Mouse (Mus musculus) G1E (cell line): ENCODE results near the gene Dirc2. TPM values are rescaled to one million over a fixed set of nuclear protein-coding genes. Genes with fewer than 3 reads are reported as not detected.

Source experiments
- ATAC-seq: 2 replicates; pipeline ENCODE4 v1.8.0; 2016; ENCODE audit warnings: mild to moderate bottlenecking; ENCODE audit not compliant: insufficient number of reproducible peaks, poor library complexity, low FRiP score, severe bottlenecking; ENCODE audit errors: extremely low read depth
- DNase-seq: peaks from one replicate; pipeline ENCODE4 v3.0.0; 2012; ENCODE audit warnings: low spot score
- H3K27me3 ChIP-seq: 2 replicates; pipeline ENCODE4 v1.6.1; 2012; ENCODE audit warnings: mild to moderate bottlenecking, low read length, inconsistent platforms; ENCODE audit not compliant: insufficient read depth
- H3K36me3 ChIP-seq: replicated peaks from 2 replicates; pipeline ENCODE3; 2012; ENCODE audit warnings: mild to moderate bottlenecking, inconsistent platforms
- H3K4me1 ChIP-seq: 2 replicates; pipeline ENCODE4 v1.6.1; 2012; ENCODE audit warnings: low read depth, low read length, inconsistent platforms, mixed read lengths; ENCODE audit not compliant: insufficient read depth
- H3K4me3 ChIP-seq: 2 replicates; pipeline ENCODE4 v1.5.1; 2012; ENCODE audit warnings: low read depth, mild to moderate bottlenecking, inconsistent platforms, low read length, moderate library complexity, mixed read lengths
- H3K9me3 ChIP-seq: replicated peaks from 2 replicates; pipeline ENCODE4 v1.6.1; 2012; ENCODE audit warnings: inconsistent platforms
- CTCF ChIP-seq: IDR thresholded peaks from 2 replicates; pipeline ENCODE4 v1.5.1; 2012; ENCODE audit warnings: low read depth, low read length, inconsistent platforms, mixed read lengths
- GATA1 ChIP-seq: IDR thresholded peaks from 2 replicates; pipeline ENCODE4 v1.6.1; 2012; ENCODE audit warnings: borderline replicate concordance, low read length, inconsistent platforms, mixed read lengths
- GATA2 ChIP-seq: IDR thresholded peaks from 2 replicates; pipeline ENCODE4 v1.6.1; 2012; ENCODE audit warnings: low read depth, low read length, inconsistent platforms, borderline replicate concordance
- POLR2AphosphoS5 ChIP-seq: IDR thresholded peaks from 2 replicates; pipeline ENCODE4 v1.6.1; 2012; ENCODE audit warnings: low read depth, low read length, inconsistent platforms; ENCODE audit not compliant: insufficient replicate concordance
- TAL1 ChIP-seq: conservative IDR thresholded peaks from 2 replicates; pipeline ENCODE4 v1.6.1; 2012; ENCODE audit warnings: low read depth, low read length, inconsistent platforms, mixed read lengths
- polyA plus RNA-seq: library from polyadenylated mRNA; stranded (reverse); fragments of >175 nt; gene quantifications from 2 replicates; pipeline ENCODE4 v1.2.3, GENCODE M21; 2012
- total RNA-seq, 2 experiments: library from RNA; stranded (forward) in 1 of 2; stranded (reverse) in 1 of 2; fragments of 200-1000 nt in 1 of 2; fragments of >200 nt in 1 of 2; fragmentation: Nextera tagmentation in 1 of 2; gene quantifications; 2 replicates each; pipeline ENCODE4 v1.2.3; 2014 to 2017

Gene Dirc2
- total and polyA plus RNA-seq, 3 experiments, result 3.3 to 23.5 (median 14.2) TPM

- TF ChIP-seq GATA1 (no peak), POLR2AphosphoS5 (no peak), GATA2 (no peak), TAL1 (no peak), CTCF (no peak)
- H3K36me3 ChIP-seq, result peaks cover 61% of the 10 kb centered on the region
- H3K9me3 ChIP-seq, result no peaks in the 10 kb centered on the region
- no peak overlapping the region for H3K4me3 ChIP-seq
- no peaks in the 10 kb centered on the region for H3K27me3 ChIP-seq
- DNase-seq (no peak), ATAC-seq (no peak)
- peaks cover 9% of the 10 kb centered on the region; the same call in 1 of the 2 replicates for H3K4me1 ChIP-seq
These were observed 20.9 kb downstream of the Dirc2 start for GRCm38 (mm10) chr16:35748237-35748603.

DNA sequence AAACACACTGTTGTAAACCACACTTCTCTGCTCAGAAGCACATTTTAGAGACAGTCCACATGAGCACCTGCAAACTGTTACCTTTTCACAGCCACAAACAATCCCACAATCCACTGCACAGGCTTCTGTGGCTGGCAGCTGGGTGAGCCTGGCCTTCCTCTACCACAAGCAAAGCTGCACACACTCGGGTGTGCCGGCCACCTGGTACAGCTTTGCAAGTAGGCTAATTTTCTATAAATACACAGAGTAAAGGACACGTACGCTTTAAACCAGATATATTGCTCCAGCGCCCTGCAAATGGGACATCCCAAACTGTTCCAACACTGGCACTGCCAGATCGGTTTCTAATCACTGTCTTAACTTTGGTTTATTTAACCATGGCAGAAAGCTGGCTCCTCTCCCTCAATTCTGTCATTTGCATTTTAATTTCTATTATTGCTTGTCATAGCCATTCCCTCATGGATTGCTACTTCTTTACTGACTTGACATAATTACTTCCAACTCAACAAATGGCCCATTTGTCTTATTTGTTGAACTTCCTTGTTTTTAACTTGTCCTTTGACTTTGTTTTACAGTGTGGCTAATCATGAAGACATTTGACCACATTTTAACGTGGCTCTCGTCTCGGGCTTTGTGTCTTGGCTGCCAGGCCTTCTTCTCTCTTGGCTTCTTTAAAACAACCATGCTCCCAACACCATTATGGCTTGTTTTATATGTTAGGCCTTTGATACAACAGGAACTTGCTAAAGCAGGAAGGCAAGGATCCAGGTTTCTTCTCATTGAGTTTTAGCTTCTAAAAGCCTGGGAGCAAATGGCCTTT lies 21.5 kb downstream of the Dirc2 start:
- Histone ChIP-seq H3K27me3 (no peaks in the 10 kb centered on the region), H3K36me3 (peaks cover 66% of the 10 kb centered on the region), H3K4me1 (peaks cover 9% of the 10 kb centered on the region; the same call in 1 of the 2 replicates), H3K9me3 (no peaks in the 10 kb centered on the region), H3K4me3 (no peak overlapping the region)
- no peak for ATAC-seq
- DNase-seq, result no peak
- TF ChIP-seq GATA1 (no peak), POLR2AphosphoS5 (no peak), GATA2 (no peak), CTCF (no peak), TAL1 (no peak)

GRCm38 (mm10) chr16:35742251-35742937 lies 26.8 kb downstream of the Dirc2 start:
- Histone ChIP-seq H3K9me3 (no peaks in the 10 kb centered on the region), H3K4me3 (no peak overlapping the region), H3K36me3 (peaks cover 67% of the 10 kb centered on the region), H3K27me3 (no peaks in the 10 kb centered on the region), H3K4me1 (peaks cover 32% of the 10 kb centered on the region)
- ATAC-seq (no peak), DNase-seq (no peak)
- TF ChIP-seq POLR2AphosphoS5 (no peak), TAL1 (no peak), GATA1 (no peak), CTCF (no peak), GATA2 (no peak)

DNA sequence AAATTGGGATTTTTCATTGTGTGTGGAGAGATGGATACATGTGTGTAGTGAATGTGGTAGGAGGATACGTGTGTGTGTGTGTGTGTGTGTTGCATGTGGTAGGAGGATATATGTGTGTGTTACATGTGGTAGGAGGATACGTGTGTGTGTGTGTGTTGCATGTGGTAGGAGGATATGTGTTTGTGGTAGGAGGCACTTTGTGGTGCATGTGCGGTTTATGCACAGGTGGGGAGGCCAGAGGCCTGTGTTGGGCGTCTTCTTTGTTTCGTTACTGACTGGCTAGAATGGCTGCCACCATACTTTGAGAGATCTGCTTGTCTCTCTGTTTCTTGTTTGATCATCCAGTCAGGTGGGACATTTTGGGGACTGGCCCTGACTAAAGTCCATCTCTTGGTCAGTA lies 27.5 kb downstream of the Dirc2 start:
- Histone ChIP-seq H3K36me3 (peaks cover 65% of the 10 kb centered on the region), H3K4me1 (peaks cover 36% of the 10 kb centered on the region), H3K9me3 (no peaks in the 10 kb centered on the region), H3K27me3 (no peaks in the 10 kb centered on the region), H3K4me3 (no peak overlapping the region)
- TF ChIP-seq GATA2, result no peak
- no peak for TF ChIP-seq GATA1
- TF ChIP-seq TAL1, result no peak
- no peak for TF ChIP-seq CTCF
- no peak for TF ChIP-seq POLR2AphosphoS5
- no peak for ATAC-seq
- no peak for DNase-seq

GRCm38 (mm10) chr16:35740943-35741342 lies 28.2 kb downstream of the Dirc2 start:
- TF ChIP-seq GATA1, result no peak
- TF ChIP-seq GATA2, result no peak
- no peak for TF ChIP-seq TAL1
- TF ChIP-seq CTCF, result no peak
- no peak for TF ChIP-seq POLR2AphosphoS5
- peaks cover 36% of the 10 kb centered on the region for H3K4me1 ChIP-seq
- peaks cover 62% of the 10 kb centered on the region for H3K36me3 ChIP-seq
- ATAC-seq (no peak), DNase-seq (no peak)
- no peak overlapping the region for H3K4me3 ChIP-seq
- H3K9me3 ChIP-seq, result no peaks in the 10 kb centered on the region
- no peaks in the 10 kb centered on the region for H3K27me3 ChIP-seq

- H3K4me3 ChIP-seq, result no peak overlapping the region
- H3K27me3 ChIP-seq, result no peaks in the 10 kb centered on the region
- H3K36me3 ChIP-seq, result peaks cover 65% of the 10 kb centered on the region
- ATAC-seq (no peak), DNase-seq (no peak)
- peaks cover 39% of the 10 kb centered on the region for H3K4me1 ChIP-seq
- TF ChIP-seq CTCF (no peak), POLR2AphosphoS5 (no peak), TAL1 (no peak), GATA2 (no peak), GATA1 (no peak)
- no peaks in the 10 kb centered on the region for H3K9me3 ChIP-seq
These were observed 28.8 kb downstream of the Dirc2 start for GRCm38 (mm10) chr16:35740357-35740756.
